Mouse (Mus musculus) cerebellum, adult 2 months (tissue): ENCODE measurements at regions not wholly inside any gene's neighbourhood (a gene's known extent, or its start where the extent isn't known, plus 50 kb on each side); places are given as distances from the start of the nearest gene placed in this dataset.

Experiments used
- DNase-seq, 2 experiments: peaks; one replicate each; pipeline ENCODE4 v3.0.0; 2021
- H3K27ac ChIP-seq: fragments of 200-500 bp; 2 replicates; pipeline ENCODE4 v1.5.1; 2012; ENCODE audit warnings: low read length, control low read depth, inconsistent platforms; ENCODE audit not compliant: insufficient read depth
- H3K27me3 ChIP-seq: fragments of 200-500 bp; 2 replicates; pipeline ENCODE4 v1.6.1; 2012; ENCODE audit warnings: inconsistent platforms, mild to moderate bottlenecking, low read length, moderate library complexity; ENCODE audit not compliant: control insufficient read depth, insufficient read depth
- H3K4me1 ChIP-seq: fragments of 200-500 bp; 2 replicates; pipeline ENCODE4 v1.6.1; 2011; ENCODE audit warnings: low read length; ENCODE audit not compliant: control insufficient read depth, insufficient read depth
- H3K4me3 ChIP-seq: fragments of 200-500 bp; replicated peaks from 2 replicates; pipeline ENCODE3; 2011; ENCODE audit warnings: mild to moderate bottlenecking, low read depth, low read length, control low read depth; ENCODE audit not compliant: insufficient read depth
- CTCF ChIP-seq: fragments of 200-500 bp; IDR thresholded peaks from 2 replicates; pipeline ENCODE4 v1.5.1; 2011; ENCODE audit warnings: low read depth, mild to moderate bottlenecking, control low read depth, low read length, moderate library complexity, borderline replicate concordance; ENCODE audit not compliant: insufficient read depth
- POLR2A ChIP-seq: fragments of 200-500 bp; IDR thresholded peaks from 2 replicates; pipeline ENCODE4 v1.6.1; 2011; ENCODE audit warnings: low read length, control low read depth, borderline replicate concordance; ENCODE audit not compliant: insufficient read depth
- WGBS: fragments of 180-500 bp; shearing (Covaris S2); methylation state at CpG from one replicate; pipeline ENCODE4 v1.1.7; 2018; 5-methylcytosine and 5-hydroxymethylcytosine counted together

DNA sequence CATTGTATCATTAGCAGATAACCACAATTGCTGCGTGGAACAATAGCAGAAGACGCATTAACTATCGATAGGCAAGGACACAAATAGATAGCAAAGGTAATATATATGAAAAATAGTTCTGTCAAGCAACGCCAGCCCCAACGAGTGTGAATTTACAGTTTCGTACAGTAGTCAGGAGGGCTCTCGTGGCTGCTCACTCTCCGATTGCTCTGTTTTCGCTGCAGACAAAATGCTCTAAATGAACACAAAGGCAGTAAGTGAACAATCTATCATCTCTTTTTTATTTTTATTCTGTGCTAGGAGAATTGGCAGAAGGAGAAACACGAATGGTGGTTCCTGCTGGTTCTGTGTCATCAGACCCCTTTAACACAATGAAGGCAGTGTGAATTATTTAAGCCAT, 109.4 kb downstream of the Evx1 start:
- no peak for DNase-seq
- H3K4me3 ChIP-seq = no peak overlapping the region
- H3K4me1 ChIP-seq = no peaks in the 10 kb centered on the region
- H3K27me3 ChIP-seq = no peaks in the 10 kb centered on the region
- TF ChIP-seq POLR2A (no peak), CTCF (no peak)
- no peak overlapping the region for H3K27ac ChIP-seq
- 92% methylated on average over 10 of the region's 10 CpGs for WGBS

DNA sequence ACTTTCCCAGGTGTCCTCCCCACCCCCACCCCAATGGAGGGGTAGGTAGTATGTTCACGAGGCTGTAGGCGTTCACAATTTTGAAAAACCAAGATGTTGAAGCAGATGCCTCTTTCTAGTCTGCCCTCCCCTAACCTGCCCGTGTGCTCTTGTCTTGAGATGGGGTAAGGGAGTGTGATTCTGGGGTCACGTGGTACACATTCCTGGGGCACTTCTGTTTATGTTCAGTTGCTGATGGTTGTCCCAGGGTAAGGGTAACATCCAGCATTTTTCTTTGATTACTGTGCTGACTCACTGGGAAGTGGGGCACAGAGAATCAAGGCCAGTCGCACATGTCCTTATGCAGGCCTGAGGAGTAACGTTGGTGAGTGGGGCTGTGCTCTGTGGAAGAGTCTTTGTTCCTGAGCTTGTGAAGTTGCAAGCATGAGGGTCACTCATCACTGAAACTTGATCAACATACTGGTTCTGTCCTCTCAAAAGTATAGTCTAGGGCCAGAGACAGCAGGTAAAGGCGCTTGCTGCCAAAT, 110.3 kb downstream of the Evx1 start:
- TF ChIP-seq POLR2A (no peak), CTCF (no peak)
- no peak for DNase-seq
- no peak overlapping the region for H3K4me3 ChIP-seq
- no peaks in the 10 kb centered on the region for H3K4me1 ChIP-seq
- H3K27me3 ChIP-seq = no peaks in the 10 kb centered on the region
- 88% methylated on average over 7 of the region's 7 CpGs for WGBS
- H3K27ac ChIP-seq = no peak overlapping the region

DNA sequence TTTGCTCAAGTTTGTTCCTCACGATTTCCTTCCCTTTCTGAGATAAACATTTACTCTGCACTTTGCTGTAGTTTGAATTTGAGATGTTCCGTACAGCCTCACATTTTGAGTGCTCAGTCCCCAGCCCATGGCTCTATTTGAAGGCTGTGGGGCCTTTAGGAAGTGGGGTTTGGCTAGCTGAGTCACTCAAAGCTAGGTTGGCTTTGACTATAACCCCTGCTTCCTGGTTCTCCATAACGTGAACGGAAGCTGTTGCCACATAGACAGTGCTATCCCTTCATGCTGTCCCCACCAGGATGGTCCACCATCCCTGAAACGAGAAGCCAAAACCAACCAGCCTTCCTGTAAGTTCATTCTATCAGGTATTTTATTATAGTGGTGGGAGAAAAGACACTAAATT, 111.1 kb downstream of the Evx1 start:
- Histone ChIP-seq H3K27ac (no peak overlapping the region), H3K4me1 (no peaks in the 10 kb centered on the region), H3K4me3 (no peak overlapping the region), H3K27me3 (no peaks in the 10 kb centered on the region)
- 90% methylated on average over 5 of the region's 5 CpGs for WGBS
- TF ChIP-seq POLR2A = no peak
- TF ChIP-seq CTCF = no peak
- no peak for DNase-seq

DNA sequence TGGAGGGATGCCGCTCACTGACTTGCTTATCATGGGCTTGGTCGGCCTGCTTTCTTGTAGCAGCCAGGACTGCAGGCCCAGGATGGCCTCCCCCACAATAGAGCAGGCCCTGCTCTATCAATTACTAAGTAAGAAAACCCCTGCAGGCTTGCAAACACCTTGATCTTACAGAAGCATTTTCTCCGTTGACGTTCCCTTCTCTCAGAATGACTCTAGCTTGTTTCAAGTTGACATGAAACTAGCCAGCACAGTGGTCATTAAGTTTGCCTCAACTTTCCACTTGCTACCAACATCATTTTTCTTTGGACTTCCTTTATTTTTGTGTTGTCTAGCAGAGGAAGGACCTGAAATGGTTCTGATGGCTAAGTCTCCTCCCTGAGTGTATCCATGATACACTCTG, 111.8 kb downstream of the Evx1 start:
- DNase-seq = no peak
- Histone ChIP-seq H3K4me3 (no peak overlapping the region), H3K27ac (no peak overlapping the region), H3K27me3 (no peaks in the 10 kb centered on the region), H3K4me1 (no peaks in the 10 kb centered on the region)
- no peak for TF ChIP-seq CTCF
- no peak for TF ChIP-seq POLR2A
- WGBS = 93% methylated on average over 4 of the region's 4 CpGs

DNA sequence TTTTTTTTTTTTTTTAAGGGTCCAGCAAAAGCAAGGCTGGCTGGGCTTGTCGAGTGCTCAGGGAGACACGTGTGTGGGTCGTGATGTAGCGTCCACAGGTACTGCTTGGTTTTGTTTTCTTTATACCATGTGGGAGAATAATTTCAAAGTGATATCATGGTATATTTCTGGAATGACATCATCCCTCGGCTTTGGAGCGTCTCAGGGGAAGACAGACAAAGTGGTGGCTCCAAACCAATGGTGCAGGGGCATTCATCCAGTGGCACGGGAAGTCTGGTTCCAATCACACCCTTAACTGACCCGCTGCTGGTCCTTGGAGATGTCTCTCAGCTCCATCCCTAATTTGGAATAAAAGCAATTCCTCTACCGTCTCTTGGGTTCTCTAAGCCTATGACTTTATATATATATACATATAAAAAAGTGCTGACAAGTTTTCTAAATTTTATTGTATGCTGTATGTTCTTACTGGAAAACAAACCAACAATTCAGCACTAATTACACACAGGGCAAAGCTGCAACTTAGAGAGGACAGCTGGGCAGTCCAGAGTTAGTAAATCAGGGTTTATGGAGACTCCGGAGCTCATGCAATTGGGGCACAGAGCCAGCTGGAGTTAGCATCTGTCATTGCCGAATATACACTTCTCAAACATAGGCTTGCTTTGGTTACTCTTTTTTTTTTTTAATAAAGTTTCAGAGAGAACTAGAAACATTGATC, 115.3 kb downstream of the Evx1 start:
- no peak overlapping the region for H3K4me3 ChIP-seq
- H3K4me1 ChIP-seq = no peaks in the 10 kb centered on the region
- WGBS = 25% methylated on average over 11 of the region's 11 CpGs
- no peak for DNase-seq
- H3K27ac ChIP-seq = no peak overlapping the region
- no peaks in the 10 kb centered on the region for H3K27me3 ChIP-seq
- TF ChIP-seq CTCF = no peak
- TF ChIP-seq POLR2A = no peak

DNA sequence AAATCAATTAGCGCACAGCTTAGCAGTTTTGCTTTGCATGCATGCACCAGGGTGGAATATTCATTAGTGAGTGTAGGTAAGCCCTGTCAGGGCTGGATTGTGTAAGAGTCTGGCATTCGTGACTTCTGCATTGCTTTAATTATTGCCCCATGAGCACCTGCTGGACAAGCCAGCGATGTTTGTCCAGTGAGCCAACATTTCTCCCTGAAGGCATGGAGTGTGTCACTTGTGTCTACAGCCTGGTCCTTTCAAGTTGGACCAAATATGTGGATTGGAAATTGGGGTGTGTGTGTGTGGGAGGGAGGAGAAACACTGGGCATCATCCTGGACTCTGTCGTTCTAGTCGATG, 115.9 kb downstream of the Evx1 start:
- DNase-seq = no peak
- 25% methylated on average over 5 of the region's 5 CpGs for WGBS
- Histone ChIP-seq H3K27me3 (no peaks in the 10 kb centered on the region), H3K4me1 (no peaks in the 10 kb centered on the region), H3K27ac (no peak overlapping the region), H3K4me3 (no peak overlapping the region)
- TF ChIP-seq POLR2A (no peak), CTCF (no peak)

DNA sequence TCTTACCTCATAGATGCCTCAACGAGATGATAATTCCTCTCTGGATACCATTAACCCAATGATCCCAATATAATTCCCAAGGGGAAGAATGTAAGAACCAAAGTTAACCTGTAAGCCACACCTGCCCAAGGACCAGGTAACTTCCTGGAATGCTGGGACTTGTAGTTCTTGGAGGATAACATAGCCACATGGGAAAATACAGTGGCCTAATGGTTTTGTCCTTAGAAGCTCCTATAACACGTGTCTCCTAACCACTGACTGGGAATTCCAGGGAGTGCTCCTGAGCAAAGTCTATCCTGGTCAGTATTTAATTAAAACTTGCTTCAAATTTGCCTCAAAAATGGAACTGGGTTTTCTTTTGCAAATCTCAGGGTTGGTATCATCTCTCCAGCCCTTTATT, 119.9 kb downstream of the Evx1 start:
- Histone ChIP-seq H3K27ac (no peak overlapping the region), H3K4me3 (no peak overlapping the region), H3K4me1 (no peaks in the 10 kb centered on the region), H3K27me3 (no peaks in the 10 kb centered on the region)
- DNase-seq = no peak
- TF ChIP-seq POLR2A (no peak), CTCF (no peak)
- WGBS = 84% methylated on average over 2 of the region's 2 CpGs

DNA sequence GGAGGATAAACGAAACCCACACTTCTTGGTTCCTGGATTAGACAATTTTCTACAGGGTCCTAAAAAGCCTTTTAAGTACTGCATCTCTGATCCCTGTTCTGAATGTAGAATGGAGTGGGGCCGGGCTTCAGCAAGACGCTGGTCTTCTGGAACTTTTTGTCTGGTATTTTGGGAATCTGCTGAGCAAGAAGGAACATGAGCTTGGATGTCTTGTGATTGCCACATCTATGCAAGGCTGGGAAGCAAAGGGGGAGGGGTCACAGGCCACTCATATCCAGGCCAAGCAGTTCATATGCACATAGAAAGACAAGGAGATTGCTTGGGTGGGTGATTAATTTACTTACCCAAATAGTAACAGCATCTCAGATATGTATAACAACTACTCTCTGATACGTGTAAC, 121.5 kb downstream of the Evx1 start:
- 89% methylated on average over 4 of the region's 4 CpGs for WGBS
- Histone ChIP-seq H3K27me3 (no peaks in the 10 kb centered on the region), H3K27ac (no peak overlapping the region), H3K4me3 (no peak overlapping the region), H3K4me1 (no peaks in the 10 kb centered on the region)
- no peak for DNase-seq
- TF ChIP-seq CTCF (no peak), POLR2A (no peak)
